Mouse (Mus musculus) forebrain, embryonic 10.5 days (tissue): ENCODE measurements at regions not wholly inside any gene's neighbourhood (a gene's known extent, or its start where the extent isn't known, plus 50 kb on each side); places are given as distances from the start of the nearest gene placed in this dataset.

Experiments
- DNase-seq: peaks from one replicate; pipeline ENCODE4 v3.0.0-alpha.2; 2017; ENCODE audit warnings: low spot score; ENCODE audit errors: extremely low spot score
- H3K27ac ChIP-seq: fragments of 300-500 bp; sonication (generic); 2 replicates; pipeline ENCODE4 v1.5.1; 2016; ENCODE audit warnings: mild to moderate bottlenecking
- H3K27me3 ChIP-seq: fragments of 300-500 bp; sonication (generic); 2 replicates; pipeline ENCODE4 v1.6.1; 2016; ENCODE audit warnings: mild to moderate bottlenecking; ENCODE audit not compliant: poor library complexity, severe bottlenecking
- H3K36me3 ChIP-seq: fragments of 300-500 bp; sonication (generic); replicated peaks from 2 replicates; pipeline ENCODE4 v1.6.1; 2016; ENCODE audit warnings: mild to moderate bottlenecking, moderate library complexity
- H3K4me1 ChIP-seq: fragments of 300-500 bp; sonication (generic); 2 replicates; pipeline ENCODE4 v1.6.1; 2016
- H3K4me3 ChIP-seq: fragments of 300-500 bp; sonication (generic); 2 replicates; pipeline ENCODE4 v1.5.1; 2016; ENCODE audit warnings: mild to moderate bottlenecking, moderate library complexity
- H3K9me3 ChIP-seq: fragments of 300-500 bp; sonication (generic); 2 replicates; pipeline ENCODE4 v1.6.1; 2016; ENCODE audit warnings: mild to moderate bottlenecking, moderate library complexity
- WGBS: fragments of 180-500 bp; shearing (Covaris S2); methylation state at CpG from one replicate; pipeline ENCODE4 v1.1.7; 2016; 5-methylcytosine and 5-hydroxymethylcytosine counted together

DNA sequence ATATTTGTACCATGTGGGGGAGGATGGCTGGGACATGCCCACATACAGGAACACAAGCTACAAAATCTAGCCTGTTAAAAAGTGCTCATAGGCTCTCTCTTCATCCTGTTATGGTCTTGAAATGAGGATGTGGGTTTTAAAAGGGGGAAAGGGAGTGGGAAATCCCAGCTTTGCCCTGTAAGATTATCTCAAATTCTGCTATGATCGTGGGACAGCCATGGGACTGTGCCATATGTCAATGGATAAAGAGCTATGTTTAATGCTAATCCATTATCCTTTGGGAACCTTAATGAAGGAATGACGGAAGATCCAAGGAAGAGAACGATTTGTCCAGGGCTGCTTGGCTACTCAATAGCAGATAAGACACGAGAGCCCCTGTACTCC is 113.8 kb upstream of the Foxn2 start:
- 0 out of 2 replicates have a peak, but pooled peaks cover 3% of the 10 kb centered on the region for H3K36me3 ChIP-seq
- 82% methylated on average over 4 of the region's 4 CpGs for WGBS
- H3K27me3 ChIP-seq: peaks cover 78% of the 10 kb centered on the region
- H3K4me1 ChIP-seq: peaks cover 48% of the 10 kb centered on the region
- H3K9me3 ChIP-seq: peaks cover 13% of the 10 kb centered on the region
- DNase-seq: no peak
- H3K27ac ChIP-seq: 0 out of 2 replicates have a peak overlapping the region, but pooled peaks have one; percentile 15
- H3K4me3 ChIP-seq: no peak overlapping the region

DNA sequence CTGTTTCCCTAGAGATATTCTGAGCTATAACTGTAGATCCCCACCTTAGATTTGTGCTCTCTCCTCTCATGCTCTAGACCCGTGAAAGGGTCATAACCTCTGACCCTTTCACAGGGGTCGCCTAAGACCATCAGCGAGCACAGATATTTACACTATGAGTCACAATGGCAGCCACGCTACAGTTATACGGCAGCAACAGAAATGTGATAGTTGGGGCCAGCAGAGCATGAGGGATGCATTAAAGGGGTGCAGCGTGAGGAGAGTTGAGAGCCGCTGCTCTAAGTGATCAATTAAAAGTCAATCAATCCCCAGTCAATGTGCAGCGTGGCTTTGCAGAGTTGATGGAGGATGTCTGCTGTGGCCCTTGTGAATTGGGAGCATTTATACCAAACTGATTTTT is 112.7 kb upstream of the Foxn2 start:
- DNase-seq: no peak
- 0 out of 2 replicates have a peak, but pooled peaks cover 3% of the 10 kb centered on the region for H3K36me3 ChIP-seq
- H3K4me3 ChIP-seq: no peak overlapping the region
- no peak overlapping the region; the same call in 1 of the 2 replicates for H3K27ac ChIP-seq
- peaks cover 13% of the 10 kb centered on the region for H3K9me3 ChIP-seq
- H3K4me1 ChIP-seq: peaks cover 48% of the 10 kb centered on the region
- WGBS: 46% methylated on average over 8 of the region's 8 CpGs
- H3K27me3 ChIP-seq: peaks cover 68% of the 10 kb centered on the region

DNA sequence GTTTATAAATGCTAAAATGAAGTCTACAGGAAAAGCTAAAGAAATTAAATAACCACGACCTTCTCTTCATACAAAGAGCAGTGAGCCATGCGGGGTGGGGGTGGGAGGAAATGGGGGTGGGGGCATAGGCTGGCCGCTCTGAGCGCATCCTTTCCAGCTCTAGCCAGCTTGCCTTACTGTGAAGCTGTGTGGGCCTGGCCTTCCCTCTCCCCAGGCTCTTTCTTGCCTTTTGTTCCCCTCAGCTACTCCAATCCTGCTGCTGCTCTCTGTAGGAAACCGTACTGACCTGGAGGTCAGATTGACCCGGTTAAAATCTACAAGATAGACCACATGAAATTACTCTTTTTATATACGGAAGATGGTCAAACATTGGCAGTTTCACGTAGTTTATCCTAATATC is 111.7 kb upstream of the Foxn2 start:
- 0 out of 2 replicates have a peak, but pooled peaks cover 3% of the 10 kb centered on the region for H3K36me3 ChIP-seq
- peaks cover 48% of the 10 kb centered on the region for H3K4me1 ChIP-seq
- no peak overlapping the region for H3K4me3 ChIP-seq
- peaks cover 13% of the 10 kb centered on the region for H3K9me3 ChIP-seq
- no peak for DNase-seq
- H3K27ac ChIP-seq: 0 out of 2 replicates have a peak overlapping the region, but pooled peaks have one; percentile 31
- peaks cover 57% of the 10 kb centered on the region for H3K27me3 ChIP-seq
- 12% methylated on average over 8 of the region's 8 CpGs for WGBS

DNA sequence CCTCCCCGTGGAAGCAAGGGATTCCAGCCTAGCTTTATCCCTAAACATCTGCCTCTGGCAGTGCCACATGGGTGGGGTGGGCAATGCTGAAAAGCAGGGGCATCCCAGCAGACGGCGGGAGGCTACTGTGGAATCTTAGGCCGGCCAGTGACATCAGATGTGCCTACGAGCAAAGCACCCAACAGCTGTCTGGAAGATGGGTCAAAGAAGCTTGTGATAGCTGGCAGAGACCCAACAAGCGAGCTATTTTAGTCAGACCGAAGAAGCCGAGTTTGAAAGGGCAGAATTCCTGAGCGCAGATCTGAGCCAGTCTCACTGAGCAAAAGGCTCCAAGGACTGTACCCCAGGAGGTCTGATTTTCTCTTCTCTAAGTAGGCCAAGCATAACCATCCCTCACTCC is 110.8 kb upstream of the Foxn2 start:
- Histone ChIP-seq H3K36me3 (0 out of 2 replicates have a peak, but pooled peaks cover 3% of the 10 kb centered on the region), H3K9me3 (peaks cover 13% of the 10 kb centered on the region), H3K4me1 (peaks cover 46% of the 10 kb centered on the region), H3K27ac (no peak overlapping the region), H3K27me3 (peaks cover 48% of the 10 kb centered on the region), H3K4me3 (no peak overlapping the region)
- 78% methylated on average over 9 of the region's 9 CpGs for WGBS
- DNase-seq: no peak

DNA sequence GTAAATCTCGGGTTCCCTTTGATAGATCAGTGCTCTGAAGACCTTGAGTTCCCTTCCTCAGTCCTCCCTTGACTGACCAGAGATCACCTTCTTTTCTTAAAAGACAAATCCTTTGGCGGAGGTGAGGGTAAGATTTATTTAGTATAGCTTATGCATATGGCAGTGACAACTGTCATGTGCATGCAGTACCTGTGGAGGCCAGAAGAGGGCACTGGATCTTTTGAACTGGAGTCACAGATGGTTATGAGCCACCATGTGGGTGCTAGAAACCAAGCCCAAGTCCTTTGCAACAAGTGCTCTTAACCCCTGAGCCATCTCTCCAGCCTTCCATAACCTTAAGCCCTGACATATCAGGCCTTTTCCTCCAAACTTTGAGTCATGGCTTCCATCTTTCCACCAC is 110.4 kb upstream of the Foxn2 start:
- DNase-seq: no peak
- Histone ChIP-seq H3K27me3 (peaks cover 44% of the 10 kb centered on the region), H3K27ac (no peak overlapping the region), H3K4me3 (no peak overlapping the region), H3K9me3 (peaks cover 13% of the 10 kb centered on the region), H3K4me1 (peaks cover 42% of the 10 kb centered on the region), H3K36me3 (0 out of 2 replicates have a peak, but pooled peaks cover 3% of the 10 kb centered on the region)
- WGBS: 79% methylated on average over 2 of the region's 2 CpGs

DNA sequence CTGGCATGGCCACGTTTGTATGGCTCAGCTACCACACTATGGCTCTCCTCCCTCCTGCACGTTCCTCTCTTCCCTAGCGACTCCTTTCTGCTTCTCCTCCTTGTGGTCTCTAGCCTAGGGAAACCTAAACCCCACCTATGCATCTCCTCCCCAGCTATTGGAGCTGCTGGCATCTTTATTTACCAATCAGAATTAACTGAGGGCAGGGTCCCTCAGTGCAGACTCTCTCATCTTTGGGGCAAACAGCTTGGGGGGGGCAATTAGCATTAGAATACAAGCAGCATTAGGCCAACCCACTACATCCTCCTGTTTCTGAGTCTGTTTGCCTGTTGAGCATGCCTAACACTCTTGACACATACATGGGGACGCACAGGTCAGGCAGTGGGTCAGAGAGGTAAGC is 106.7 kb upstream of the Foxn2 start:
- H3K27me3 ChIP-seq: peaks cover 20% of the 10 kb centered on the region
- H3K4me1 ChIP-seq: peaks cover 6% of the 10 kb centered on the region

DNA sequence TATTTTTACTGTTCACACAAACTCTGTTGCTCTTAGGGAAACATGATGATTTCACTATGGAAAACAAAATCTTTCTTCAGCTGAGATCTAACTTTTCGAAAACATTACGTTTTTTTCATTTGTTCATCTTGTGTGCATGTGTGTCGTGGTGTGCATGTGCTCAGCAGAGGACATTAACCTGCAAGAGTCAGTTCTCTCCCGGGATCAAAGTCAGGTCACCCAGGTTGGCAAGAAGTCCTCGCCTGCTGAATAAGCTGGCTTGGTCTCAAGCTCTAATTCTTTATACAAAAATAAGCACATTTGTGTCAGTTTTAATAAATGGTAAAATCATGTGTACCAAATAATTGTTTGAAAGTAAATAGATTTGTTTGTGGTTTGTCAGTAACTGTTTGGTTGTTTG is 105.2 kb upstream of the Foxn2 start:
- no peaks in the 10 kb centered on the region for H3K4me1 ChIP-seq
- WGBS: 92% methylated on average over 5 of the region's 5 CpGs
- H3K9me3 ChIP-seq: peaks cover 8% of the 10 kb centered on the region
- no peak for DNase-seq
- H3K36me3 ChIP-seq: 0 out of 2 replicates have a peak, but pooled peaks cover 2% of the 10 kb centered on the region
- no peak overlapping the region for H3K4me3 ChIP-seq
- no peak overlapping the region for H3K27ac ChIP-seq
- H3K27me3 ChIP-seq: peaks cover 5% of the 10 kb centered on the region

More for the DNA sequence above, 106.7 kb upstream of the Foxn2 start:
- Histone ChIP-seq H3K27ac (no peak overlapping the region), H3K36me3 (0 out of 2 replicates have a peak, but pooled peaks cover 3% of the 10 kb centered on the region), H3K4me3 (no peak overlapping the region), H3K9me3 (peaks cover 13% of the 10 kb centered on the region)
- 43% methylated on average over 4 of the region's 4 CpGs for WGBS
- no peak for DNase-seq

DNA sequence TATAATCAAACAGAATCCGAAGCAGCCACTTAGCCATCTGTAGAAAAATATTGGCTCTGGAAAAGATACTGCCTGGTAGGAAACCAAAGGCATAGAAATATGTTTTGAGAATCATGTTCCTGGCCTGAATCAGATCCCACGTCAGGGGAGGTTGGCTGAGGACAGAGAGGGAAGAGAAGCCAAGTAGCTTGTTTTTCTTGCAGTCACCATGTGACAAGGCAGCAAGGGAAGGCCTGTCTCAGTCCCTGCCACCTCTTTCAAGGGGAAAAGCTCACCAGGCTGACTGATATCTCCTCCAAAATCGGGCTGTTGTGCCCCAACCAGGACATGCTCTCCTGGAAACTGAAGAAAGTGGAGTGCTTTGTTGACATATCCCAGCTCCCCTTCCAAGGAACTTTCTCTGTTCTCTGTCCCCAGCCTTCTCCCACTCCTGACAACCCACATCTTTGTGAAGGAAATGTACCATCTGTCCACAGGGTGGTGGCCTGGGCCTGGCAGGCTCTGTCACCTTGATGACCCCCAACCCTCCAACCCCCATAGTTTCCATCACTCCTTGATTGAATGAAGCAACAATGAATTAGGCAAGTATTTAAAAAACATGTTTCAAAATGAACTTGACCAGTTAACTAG is 104.3 kb upstream of the Foxn2 start:
- no peak for DNase-seq
- H3K27me3 ChIP-seq: no peaks in the 10 kb centered on the region
- H3K4me1 ChIP-seq: no peaks in the 10 kb centered on the region
- H3K27ac ChIP-seq: no peak overlapping the region
- no peaks in the 10 kb centered on the region for H3K9me3 ChIP-seq
- H3K4me3 ChIP-seq: no peak overlapping the region
- H3K36me3 ChIP-seq: no peaks in the 10 kb centered on the region
- WGBS: 82% methylated on average over 3 of the region's 3 CpGs

DNA sequence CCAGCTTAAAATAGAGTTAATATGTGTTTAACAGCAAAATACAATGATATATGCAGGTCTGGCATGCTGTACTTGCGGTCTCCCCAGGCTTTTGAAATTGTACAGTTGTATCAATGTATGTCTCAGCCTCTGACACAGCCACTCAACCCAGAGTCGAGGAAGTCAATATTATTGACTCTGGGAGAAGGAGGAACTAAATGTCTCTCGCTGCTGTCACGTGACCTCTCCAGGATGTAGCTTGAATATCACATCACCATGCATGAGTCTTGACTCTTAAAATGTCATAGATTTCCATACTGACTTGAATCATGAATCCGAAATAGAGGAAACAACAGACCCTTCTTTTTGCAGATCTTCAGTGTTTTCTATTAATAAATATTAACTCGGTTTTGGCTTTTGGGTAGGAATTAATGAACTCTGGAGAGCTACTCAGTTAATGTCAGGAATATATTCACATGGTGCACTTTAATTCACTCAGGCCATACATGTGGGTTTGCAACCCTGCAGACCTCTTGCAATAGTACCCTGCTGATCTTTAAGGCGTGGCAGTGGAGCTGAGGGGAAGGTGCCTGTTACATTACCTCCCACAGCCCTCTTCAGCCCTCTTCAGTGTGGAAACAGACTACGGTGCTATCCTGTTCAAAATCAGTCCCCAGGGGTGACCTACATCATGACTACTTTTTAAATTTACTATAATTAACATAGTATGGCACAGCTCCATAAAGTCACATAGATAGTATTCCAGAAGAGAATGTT is 102.7 kb upstream of the Foxn2 start:
- no peaks in the 10 kb centered on the region for H3K27me3 ChIP-seq
- H3K27ac ChIP-seq: no peak overlapping the region
- H3K4me1 ChIP-seq: no peaks in the 10 kb centered on the region
- no peaks in the 10 kb centered on the region for H3K36me3 ChIP-seq
- no peak overlapping the region for H3K4me3 ChIP-seq
- no peaks in the 10 kb centered on the region for H3K9me3 ChIP-seq
- no peak for DNase-seq
- WGBS: 91% methylated on average over 8 of the region's 8 CpGs

DNA sequence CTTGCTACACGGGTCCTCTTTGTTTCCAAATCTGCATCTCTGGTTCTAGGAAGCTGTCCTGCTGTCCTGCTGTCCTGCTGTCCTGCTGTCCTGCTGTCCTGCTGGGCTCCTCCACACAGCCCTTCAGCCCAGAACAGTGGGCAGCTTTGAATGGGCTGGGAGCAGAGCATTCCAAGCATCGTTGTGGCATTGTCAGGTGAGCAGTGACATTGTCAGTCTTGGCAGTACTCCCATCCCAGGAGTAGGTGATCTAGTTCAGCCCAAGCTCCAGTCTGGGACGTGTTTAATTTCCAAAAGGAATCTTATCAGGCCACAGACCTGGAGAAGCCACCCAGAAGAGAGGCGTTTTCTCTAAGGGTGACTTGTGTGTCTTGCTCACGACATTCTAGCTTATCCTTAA is 99.4 kb upstream of the Foxn2 start:
- H3K4me1 ChIP-seq: no peaks in the 10 kb centered on the region
- WGBS: 67% methylated on average over 5 of the region's 5 CpGs
- DNase-seq: no peak
- H3K9me3 ChIP-seq: no peaks in the 10 kb centered on the region
- no peaks in the 10 kb centered on the region for H3K36me3 ChIP-seq
- H3K27ac ChIP-seq: no peak overlapping the region
- no peak overlapping the region for H3K4me3 ChIP-seq
- no peaks in the 10 kb centered on the region for H3K27me3 ChIP-seq

DNA sequence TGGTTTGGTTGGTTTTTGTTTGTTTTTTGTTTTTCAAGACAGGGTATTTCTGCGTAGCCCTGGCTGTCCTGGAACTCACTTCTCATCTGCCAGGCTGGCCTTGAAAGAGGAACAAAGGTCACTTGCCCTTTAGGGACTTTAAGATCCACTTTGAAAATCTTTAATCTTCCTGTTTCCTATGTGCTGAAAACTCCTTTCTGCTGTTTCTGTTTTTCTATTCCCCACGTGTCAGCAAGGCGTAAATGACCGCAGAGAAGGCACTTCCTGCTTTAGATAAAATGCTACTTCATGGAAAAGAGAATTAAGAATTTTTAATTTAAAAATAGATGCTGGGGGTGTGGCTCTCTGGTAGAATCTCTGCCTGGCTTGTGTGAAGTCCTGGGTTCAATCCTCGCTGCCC is 98.9 kb upstream of the Foxn2 start:
- DNase-seq: no peak
- H3K27me3 ChIP-seq: no peaks in the 10 kb centered on the region
- H3K27ac ChIP-seq: no peak overlapping the region
- 74% methylated on average over 5 of the region's 5 CpGs for WGBS
- H3K4me3 ChIP-seq: no peak overlapping the region
- no peaks in the 10 kb centered on the region for H3K9me3 ChIP-seq
- no peaks in the 10 kb centered on the region for H3K36me3 ChIP-seq
- no peaks in the 10 kb centered on the region for H3K4me1 ChIP-seq

DNA sequence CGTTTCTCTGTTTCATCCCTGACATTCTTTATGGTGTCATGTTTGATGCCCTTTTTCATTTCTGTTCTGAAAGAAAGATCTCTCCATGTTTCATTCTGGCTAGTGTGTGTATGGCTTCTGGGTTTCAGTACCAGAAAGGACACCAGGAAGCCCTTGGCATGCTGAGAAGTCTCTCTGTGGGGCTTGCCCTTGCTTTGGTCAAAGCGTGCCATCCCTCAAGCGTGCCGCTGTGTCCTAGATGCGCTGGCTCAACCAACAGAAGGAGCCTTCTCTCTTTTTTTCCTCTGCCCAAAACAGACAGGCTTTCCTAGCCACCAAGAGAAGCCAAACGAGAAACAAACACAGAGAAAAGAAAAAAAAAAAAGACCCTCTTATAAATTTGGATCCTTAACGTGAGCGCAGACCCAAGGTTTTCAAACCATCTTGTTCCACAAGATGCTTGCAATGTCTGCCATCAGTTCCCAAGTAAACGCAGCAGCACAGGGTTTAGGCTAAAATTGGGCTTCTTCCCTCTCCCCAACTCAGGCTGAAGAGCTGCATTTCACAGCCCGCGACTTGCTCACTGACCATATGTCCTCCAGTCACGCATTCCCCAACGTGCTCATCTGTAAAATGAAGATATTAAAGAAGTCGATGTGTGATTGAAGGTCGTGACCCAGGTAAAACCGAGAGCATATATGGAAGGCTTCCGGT is 97.3 kb upstream of the Foxn2 start:
- Histone ChIP-seq H3K9me3 (no peaks in the 10 kb centered on the region; the same call in 1 of the 2 replicates), H3K27ac (no peak overlapping the region), H3K4me1 (no peaks in the 10 kb centered on the region), H3K36me3 (no peaks in the 10 kb centered on the region), H3K4me3 (no peak overlapping the region), H3K27me3 (no peaks in the 10 kb centered on the region)
- WGBS: 89% methylated on average over 17 of the region's 17 CpGs
- no peak for DNase-seq

DNA sequence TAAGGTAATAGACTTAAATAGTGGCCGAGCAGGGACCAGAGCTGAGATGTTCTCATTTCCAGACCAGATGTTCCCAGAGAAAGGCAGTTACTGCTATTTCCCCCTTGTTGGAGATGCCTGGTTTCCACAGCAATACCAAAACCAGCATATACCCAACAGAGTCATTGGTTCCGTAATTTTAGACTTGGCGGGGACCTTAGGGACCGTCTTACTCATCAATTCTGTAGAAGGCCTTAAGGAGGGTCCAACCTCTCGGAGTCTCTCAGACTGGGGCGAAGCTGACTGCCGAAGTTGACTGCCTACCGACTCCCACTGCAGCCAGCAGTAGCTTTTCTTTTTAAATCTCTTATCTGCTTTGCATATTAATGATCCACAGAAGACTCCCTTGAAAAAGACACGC is 95.1 kb upstream of the Foxn2 start:
- Histone ChIP-seq H3K36me3 (no peaks in the 10 kb centered on the region), H3K4me1 (no peaks in the 10 kb centered on the region), H3K9me3 (no peaks in the 10 kb centered on the region; the same call in 1 of the 2 replicates), H3K27me3 (no peaks in the 10 kb centered on the region), H3K4me3 (no peak overlapping the region), H3K27ac (no peak overlapping the region)
- 82% methylated on average over 9 of the region's 9 CpGs for WGBS
- no peak for DNase-seq
